Mouse (Mus musculus) heart, postnatal 0 days (tissue): ENCODE data around the gene S100pbp.

Experiments used
- CTCF ChIP-seq: IDR thresholded peaks from 2 replicates; pipeline ENCODE4 v1.5.1; 2016; ENCODE audit warnings: antibody characterized with exemption, control low read depth, low read depth
- EP300 ChIP-seq: IDR thresholded peaks from 2 replicates; pipeline ENCODE4 v1.6.1; 2016; ENCODE audit warnings: antibody characterized with exemption, low read depth

- TF ChIP-seq CTCF: no peak
- TF ChIP-seq EP300: no peak
Measured at GRCm38 (mm10) chr4:129204655-129205054, 15.1 kb upstream of the S100pbp start.
